Mouse (Mus musculus) midbrain, embryonic 16.5 days (tissue): ENCODE data around the gene Prss47. TPM values are rescaled to one million over a fixed set of nuclear protein-coding genes. Genes with fewer than 3 reads are reported as not detected.

Experiments used
- ATAC-seq: fragments of 200-750 bp; cut with Nextera tagmentation; 2 replicates; pipeline ENCODE4 v1.8.0; 2017; ENCODE audit warnings: moderate TSS enrichment
- H3K27ac ChIP-seq: fragments of 300-500 bp; sonication (generic); 2 replicates; pipeline ENCODE4 v1.5.1; 2014; ENCODE audit warnings: mild to moderate bottlenecking, low read length, mixed read lengths
- H3K27me3 ChIP-seq: fragments of 300-500 bp; sonication (generic); 2 replicates; pipeline ENCODE4 v1.6.1; 2014; ENCODE audit warnings: low read depth, low read length, mixed read lengths; ENCODE audit not compliant: control insufficient read depth, insufficient read depth
- H3K36me3 ChIP-seq: fragments of 300-500 bp; sonication (generic); 2 replicates; pipeline ENCODE4 v1.6.1; 2014; ENCODE audit warnings: mild to moderate bottlenecking, low read length, moderate library complexity, mixed read lengths; ENCODE audit not compliant: control insufficient read depth, insufficient read depth
- H3K4me1 ChIP-seq: fragments of 300-500 bp; sonication (generic); 2 replicates; pipeline ENCODE4 v1.6.1; 2014; ENCODE audit warnings: mild to moderate bottlenecking, low read length, mixed read lengths; ENCODE audit not compliant: control insufficient read depth, insufficient read depth
- H3K4me2 ChIP-seq: fragments of 300-500 bp; sonication (generic); 2 replicates; pipeline ENCODE4 v1.6.1; 2014; ENCODE audit warnings: mild to moderate bottlenecking, low read length, mixed read lengths
- H3K4me3 ChIP-seq: fragments of 300-500 bp; sonication (generic); 2 replicates; pipeline ENCODE4 v1.5.1; 2014; ENCODE audit warnings: low read depth, mild to moderate bottlenecking, low read length, moderate library complexity, mixed read lengths
- H3K9ac ChIP-seq: fragments of 300-500 bp; sonication (generic); 2 replicates; pipeline ENCODE4 v1.6.1; 2014; ENCODE audit warnings: low read depth, low read length, mixed read lengths
- H3K9me3 ChIP-seq: fragments of 300-500 bp; sonication (generic); replicated peaks from 2 replicates; pipeline ENCODE4 v1.6.1; 2014; ENCODE audit warnings: mild to moderate bottlenecking, low read length, mixed read lengths; ENCODE audit not compliant: control insufficient read depth, poor library complexity, severe bottlenecking
- WGBS: fragments of 180-500 bp; shearing (Covaris S2); extraction: QIAGEN DNeasy Blood & Tissue Kit; methylation state at CpG from one replicate; pipeline ENCODE4 v1.1.7; 2014; 5-methylcytosine and 5-hydroxymethylcytosine counted together
- polyA plus RNA-seq: library from polyadenylated mRNA; unstranded; fragments of >200 nt; fragmentation: Nextera tagmentation; extraction: Ambion mirVana; gene quantifications from 2 replicates; pipeline ENCODE4 v1.2.1, GENCODE M21; 2015

Prss47 gene
- not detected in 2 replicates for polyA plus RNA-seq

DNA sequence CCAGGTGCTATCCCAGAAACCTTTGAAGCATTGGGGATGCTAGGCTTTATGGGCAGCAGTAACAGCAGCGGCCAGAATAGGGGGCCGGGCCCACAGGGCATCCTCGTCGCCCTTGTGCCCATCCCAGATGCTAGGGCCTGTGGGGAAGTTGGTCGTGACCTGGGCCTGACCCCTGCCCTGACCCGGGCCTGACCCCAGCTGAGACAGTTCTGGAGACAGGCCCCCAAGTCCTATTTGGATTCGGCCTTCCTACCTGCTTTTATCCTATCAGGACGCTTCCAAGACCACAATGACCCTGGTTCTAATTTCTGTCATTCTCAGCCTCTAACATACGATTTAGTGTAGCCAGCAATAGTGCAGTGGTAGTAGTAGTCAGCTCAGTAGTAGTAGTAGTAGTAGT is at the start of gene Prss47:
TSS of gene Prss47 (minus strand) at position 101 of the 400 bp plus-strand sequence.
- no peak for ATAC-seq
- H3K27me3 ChIP-seq, result no peaks in the 10 kb centered on the region
- H3K4me3 ChIP-seq, result no peak within 1 kb of the TSS
- 87% methylated on average over 9 of the region's 9 CpGs for WGBS
- no peak within 1 kb of the TSS for H3K4me2 ChIP-seq
- no peaks in the 10 kb centered on the region for H3K4me1 ChIP-seq
- H3K36me3 ChIP-seq, result no peaks in the 10 kb centered on the region
- H3K9ac ChIP-seq, result no peak within 1 kb of the TSS
- H3K9me3 ChIP-seq, result 0 out of 2 replicates have a peak, but pooled peaks cover 3% of the 10 kb centered on the region
- no peak within 1 kb of the TSS for H3K27ac ChIP-seq

DNA sequence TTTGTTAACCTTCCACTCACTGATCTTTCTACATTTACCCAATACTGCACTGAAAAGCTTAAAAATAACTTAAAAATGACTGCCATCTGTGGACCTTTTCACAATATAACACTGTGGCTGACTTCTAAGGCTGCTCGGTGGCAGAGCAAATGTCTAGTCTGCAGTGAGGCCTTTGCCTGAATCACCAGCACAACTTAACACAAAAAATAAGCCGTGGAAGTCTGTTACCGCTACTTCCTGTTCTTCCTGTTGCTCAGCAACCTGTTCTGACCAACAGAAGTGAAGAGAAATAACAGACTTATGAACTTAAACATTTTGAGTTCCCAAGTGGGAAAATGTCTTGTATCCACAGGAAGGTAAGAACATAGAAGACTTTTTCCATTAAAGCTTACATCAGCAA is 48.7 kb upstream of the Prss47 start:
- no peak overlapping the region for H3K9ac ChIP-seq
- H3K9me3 ChIP-seq, result peaks cover 16% of the 10 kb centered on the region; the same call in 1 of the 2 replicates
- 95% methylated on average over 3 of the region's 3 CpGs for WGBS
- no peak for ATAC-seq
- peaks cover 6% of the 10 kb centered on the region; the same call in 1 of the 2 replicates for H3K36me3 ChIP-seq
- H3K27me3 ChIP-seq, result no peaks in the 10 kb centered on the region
- no peak overlapping the region for H3K4me2 ChIP-seq
- H3K4me1 ChIP-seq, result no peaks in the 10 kb centered on the region
- H3K4me3 ChIP-seq, result no peak overlapping the region
- H3K27ac ChIP-seq, result no peak overlapping the region

DNA sequence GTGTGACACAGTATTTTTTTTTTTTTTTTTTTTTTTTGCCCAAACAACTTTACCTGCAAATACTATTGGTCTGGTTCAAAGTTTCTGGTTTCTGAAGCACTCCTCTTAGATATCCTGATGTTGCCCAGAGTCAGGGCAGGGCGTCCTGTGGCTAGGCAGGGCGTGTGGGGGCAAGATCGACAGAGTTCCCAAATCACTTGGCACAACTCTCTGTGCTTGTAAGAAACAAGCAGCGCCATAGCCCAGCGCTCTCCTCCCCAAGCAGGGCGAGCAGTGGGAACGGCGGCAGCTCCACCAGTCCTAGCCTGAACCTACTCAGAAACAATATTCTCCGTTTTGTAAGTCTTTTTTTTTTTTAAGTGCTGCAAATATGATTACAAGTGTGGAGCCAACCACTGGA is 48.1 kb upstream of the Prss47 start:
- no peak overlapping the region for H3K4me2 ChIP-seq
- no peaks in the 10 kb centered on the region for H3K27me3 ChIP-seq
- ATAC-seq, result no peak
- H3K9me3 ChIP-seq, result peaks cover 12% of the 10 kb centered on the region; the same call in 1 of the 2 replicates
- H3K27ac ChIP-seq, result no peak overlapping the region
- no peak overlapping the region for H3K9ac ChIP-seq
- no peak overlapping the region for H3K4me3 ChIP-seq
- WGBS, result 96% methylated on average over 9 of the region's 9 CpGs
- peaks cover 4% of the 10 kb centered on the region; the same call in 1 of the 2 replicates for H3K36me3 ChIP-seq
- no peaks in the 10 kb centered on the region for H3K4me1 ChIP-seq

DNA sequence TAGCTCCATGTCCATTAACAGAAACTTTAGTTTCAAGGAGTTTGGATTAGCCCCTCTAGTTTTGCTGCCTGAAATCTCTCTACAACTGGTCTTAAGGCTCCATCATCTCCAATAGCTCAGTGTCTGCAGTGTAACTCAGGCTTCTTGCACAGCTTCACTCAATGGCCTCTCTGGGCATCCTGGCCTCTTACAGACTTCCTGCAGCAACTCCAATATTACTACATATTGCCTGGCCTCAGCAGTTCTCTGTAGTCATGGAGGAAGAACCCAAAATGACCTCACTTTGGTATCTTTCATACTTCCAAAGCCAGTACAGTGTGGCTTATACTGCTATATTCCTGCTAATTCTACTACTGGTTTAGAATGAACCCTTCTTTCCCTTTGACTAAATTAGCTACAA is 44.5 kb upstream of the Prss47 start:
- H3K27me3 ChIP-seq, result no peaks in the 10 kb centered on the region
- H3K36me3 ChIP-seq, result peaks cover 10% of the 10 kb centered on the region
- no peak overlapping the region for H3K4me2 ChIP-seq
- no peak overlapping the region for H3K4me3 ChIP-seq
- peaks cover 6% of the 10 kb centered on the region; the same call in 1 of the 2 replicates for H3K9me3 ChIP-seq
- H3K27ac ChIP-seq, result no peak overlapping the region
- no peak overlapping the region for H3K9ac ChIP-seq
- no peaks in the 10 kb centered on the region for H3K4me1 ChIP-seq
- no peak for ATAC-seq

DNA sequence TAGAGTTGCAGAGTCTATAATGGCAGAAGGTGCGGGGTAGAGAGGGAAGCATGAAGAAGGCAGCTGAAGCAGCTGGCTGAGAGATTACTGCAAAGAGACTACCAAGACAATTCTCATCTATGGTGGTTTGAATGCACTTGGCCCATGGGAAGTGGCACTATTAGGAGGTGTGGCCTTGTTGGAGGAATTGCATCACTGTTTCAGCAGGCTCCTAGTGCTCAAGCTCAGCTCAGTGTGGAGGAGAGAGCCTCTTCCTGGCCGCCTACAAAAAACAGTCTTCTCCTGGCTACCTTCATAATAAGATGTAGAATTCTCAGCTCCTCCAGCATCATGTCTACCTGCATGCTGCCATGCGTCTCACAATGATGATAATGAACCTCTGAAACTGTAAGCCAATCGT is 43.4 kb upstream of the Prss47 start:
- 98% methylated on average over 4 of the region's 4 CpGs for WGBS
- no peak overlapping the region for H3K4me2 ChIP-seq
- ATAC-seq, result no peak

DNA sequence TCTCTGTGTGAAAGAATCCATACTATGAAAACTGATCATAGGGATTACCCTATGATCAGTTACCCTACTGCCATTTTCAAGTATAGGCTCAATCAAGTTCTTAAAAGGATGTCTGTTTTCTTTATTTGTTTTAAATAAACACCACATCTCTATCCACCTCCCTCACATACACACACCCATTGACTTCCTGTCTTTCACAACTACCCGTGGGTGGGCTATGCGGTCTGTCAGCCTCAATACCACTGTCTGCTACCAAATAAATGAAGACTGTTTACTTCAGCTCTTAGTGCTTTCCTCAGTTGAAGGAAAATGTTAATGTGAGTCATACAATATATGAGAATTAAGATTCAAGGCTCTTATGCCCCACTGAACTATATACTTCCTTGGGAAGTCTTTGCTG is 17.4 kb upstream of the Prss47 start:
- Histone ChIP-seq H3K27ac (no peak overlapping the region), H3K9me3 (no peaks in the 10 kb centered on the region), H3K4me3 (no peak overlapping the region), H3K9ac (no peak overlapping the region), H3K4me2 (no peak overlapping the region), H3K27me3 (no peaks in the 10 kb centered on the region), H3K4me1 (no peaks in the 10 kb centered on the region), H3K36me3 (peaks cover 17% of the 10 kb centered on the region)
- 97% methylated on average over 2 of the region's 2 CpGs for WGBS
- no peak for ATAC-seq

More for the DNA sequence above, 43.4 kb upstream of the Prss47 start:
- Histone ChIP-seq H3K4me3 (no peak overlapping the region), H3K4me1 (no peaks in the 10 kb centered on the region), H3K9ac (no peak overlapping the region), H3K27ac (no peak overlapping the region), H3K9me3 (peaks cover 4% of the 10 kb centered on the region; the same call in 1 of the 2 replicates), H3K36me3 (peaks cover 8% of the 10 kb centered on the region), H3K27me3 (no peaks in the 10 kb centered on the region)

DNA sequence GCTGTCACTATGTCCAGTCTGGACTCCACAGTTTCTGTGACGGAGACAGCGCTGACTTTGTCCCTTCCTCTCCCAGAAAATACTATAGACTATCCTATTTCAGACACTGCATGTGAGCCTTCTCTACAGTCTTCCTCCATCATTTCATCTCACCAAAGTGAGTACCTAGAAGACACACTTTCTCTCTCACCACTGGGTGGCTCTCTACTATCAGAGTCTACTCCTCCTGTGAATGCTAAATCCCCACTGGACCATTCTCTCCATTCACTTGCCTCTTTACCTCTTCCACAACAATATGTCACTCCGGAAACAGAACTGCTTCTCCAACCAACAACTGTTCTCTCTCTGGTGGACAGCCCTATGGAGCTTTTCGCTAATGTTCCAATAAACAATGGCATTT is 17.5 kb downstream of the Prss47 start:
- Histone ChIP-seq H3K9me3 (no peaks in the 10 kb centered on the region), H3K9ac (no peak overlapping the region), H3K36me3 (no peaks in the 10 kb centered on the region), H3K4me2 (no peak overlapping the region), H3K4me1 (no peaks in the 10 kb centered on the region), H3K4me3 (no peak overlapping the region), H3K27me3 (no peaks in the 10 kb centered on the region), H3K27ac (no peak overlapping the region)
- WGBS, result 65% methylated on average over 4 of the region's 4 CpGs
- ATAC-seq, result no peak

DNA sequence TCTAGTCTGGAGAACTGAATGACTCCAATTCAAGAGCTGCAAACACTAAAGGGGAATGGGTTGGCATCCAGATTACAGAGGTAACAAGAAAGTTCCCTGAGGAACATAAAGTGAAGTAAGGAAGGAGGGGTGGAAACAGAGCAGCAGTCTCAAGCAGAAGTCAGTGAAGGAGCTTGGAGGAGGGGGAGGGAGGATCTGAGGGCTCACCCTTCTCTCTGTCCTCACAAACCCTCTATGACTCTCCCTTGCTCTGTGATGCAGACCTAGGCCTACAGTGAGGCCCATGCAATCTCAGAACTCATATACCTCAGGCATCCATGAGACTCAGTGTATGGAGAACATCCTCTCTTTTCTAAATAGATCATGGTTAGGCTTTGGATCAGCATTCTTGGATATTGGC is 19.8 kb downstream of the Prss47 start, which contains the start of gene Spata31d1c:
TSS of gene Spata31d1c (plus strand) at position 301 of the 400 bp plus-strand sequence.
- Histone ChIP-seq H3K4me3 (no peak within 1 kb of the TSS), H3K9me3 (no peaks in the 10 kb centered on the region), H3K4me2 (no peak within 1 kb of the TSS), H3K36me3 (no peaks in the 10 kb centered on the region), H3K4me1 (no peaks in the 10 kb centered on the region), H3K27ac (no peak within 1 kb of the TSS), H3K9ac (no peak within 1 kb of the TSS), H3K27me3 (no peaks in the 10 kb centered on the region)
- ATAC-seq, result no peak

DNA sequence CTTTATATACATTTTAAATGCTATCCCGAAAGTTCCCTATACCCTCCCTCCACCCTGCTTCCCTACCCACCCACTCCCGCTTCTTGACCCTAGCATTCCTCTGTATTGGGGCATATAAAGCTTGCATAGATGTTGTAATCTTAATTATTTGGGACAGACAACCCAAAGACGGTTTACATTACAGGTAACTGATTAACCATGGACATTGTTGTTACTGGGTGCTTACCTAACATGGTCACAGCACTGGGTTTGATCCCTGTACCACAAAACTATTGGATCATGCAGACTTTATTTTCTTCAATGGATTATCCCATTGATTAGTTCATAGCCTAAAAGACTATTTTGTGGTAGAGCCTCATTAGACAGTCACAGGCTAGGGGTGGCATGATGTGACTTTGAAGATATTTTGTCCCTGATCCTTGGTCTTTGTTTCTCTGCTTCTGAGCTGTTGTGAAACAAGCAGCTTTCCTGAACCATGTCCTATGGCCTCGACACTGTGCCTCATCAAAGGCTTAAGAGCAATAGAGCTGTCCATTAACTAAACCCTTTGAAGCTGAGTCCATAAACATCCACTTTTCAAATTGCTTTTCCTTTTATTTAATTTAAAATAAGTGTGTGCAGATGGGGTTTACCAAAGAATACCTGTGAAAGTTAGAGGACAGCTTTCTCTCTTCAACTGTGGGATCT is 41.4 kb downstream of the Prss47 start:
- Histone ChIP-seq H3K4me1 (no peaks in the 10 kb centered on the region), H3K4me2 (no peak overlapping the region), H3K27me3 (no peaks in the 10 kb centered on the region), H3K9ac (no peak overlapping the region), H3K9me3 (no peaks in the 10 kb centered on the region), H3K36me3 (no peaks in the 10 kb centered on the region), H3K4me3 (no peak overlapping the region), H3K27ac (no peak overlapping the region)
- WGBS, result 64% methylated on average over 4 of the region's 4 CpGs
- no peak for ATAC-seq
